Mouse (Mus musculus) liver, adult 2 months (tissue): Measurements from ENCODE around the gene Srpx.

Source experiments
- CTCF ChIP-seq: fragments of 200-500 bp; IDR thresholded peaks from 2 replicates; pipeline ENCODE4 v1.5.1; 2011; ENCODE audit warnings: low read depth, low read length, control low read depth
- POLR2A ChIP-seq: fragments of 200-500 bp; IDR thresholded peaks from 2 replicates; pipeline ENCODE4 v1.6.1; 2011; ENCODE audit warnings: low read length, control low read depth; ENCODE audit not compliant: insufficient read depth; ENCODE audit errors: extremely low read depth

- no peak for TF ChIP-seq POLR2A
- TF ChIP-seq CTCF: no peak
Observed at GRCm38 (mm10) chrX:10010202-10010601, 107.3 kb downstream of the Srpx start.
